Mouse (Mus musculus): ENCODE results near the gene Gm10073. TPM values are rescaled to one million over a fixed set of nuclear protein-coding genes. Genes with fewer than 3 reads are reported as not detected.

Gene Gm10073
- total and polyA plus RNA-seq, 3 experiments = 21.6 to 224 (median 117) TPM

DNA sequence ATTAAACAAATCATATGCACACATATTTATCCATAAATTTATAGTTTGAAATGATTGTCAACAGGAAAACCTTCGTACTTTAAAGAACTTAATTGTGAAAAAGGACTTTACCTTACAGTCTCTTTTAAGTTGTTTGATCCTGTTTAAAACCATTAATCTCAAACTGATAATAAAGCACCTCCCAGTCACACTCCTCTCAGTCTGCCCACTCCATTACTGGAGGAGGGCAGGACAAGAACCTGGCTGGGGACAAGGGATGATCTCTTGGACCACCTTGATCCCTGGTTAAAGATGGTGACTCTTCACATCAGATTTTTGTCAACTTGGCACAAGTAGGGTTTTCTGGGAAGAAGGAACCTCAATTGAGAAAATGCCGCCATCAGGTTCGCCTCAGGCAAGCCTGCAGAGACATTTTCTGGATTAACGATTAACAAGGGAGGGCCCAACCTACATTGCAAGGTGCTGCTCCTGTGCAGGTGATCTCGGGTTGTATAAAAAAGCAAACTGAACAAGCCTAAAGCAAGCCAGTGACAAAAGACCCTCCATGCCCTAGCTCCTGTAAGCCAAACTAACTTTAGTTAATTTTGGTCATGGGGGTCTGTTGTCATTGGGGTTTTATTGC lies 1.6 kb downstream of the Gm10073 start:
- H3K27ac ChIP-seq (ENCODE audit: insufficient read depth, low read depth) = no peak overlapping the region
- no peak for DNase-seq (ENCODE audit: extremely low read depth)

DNA sequence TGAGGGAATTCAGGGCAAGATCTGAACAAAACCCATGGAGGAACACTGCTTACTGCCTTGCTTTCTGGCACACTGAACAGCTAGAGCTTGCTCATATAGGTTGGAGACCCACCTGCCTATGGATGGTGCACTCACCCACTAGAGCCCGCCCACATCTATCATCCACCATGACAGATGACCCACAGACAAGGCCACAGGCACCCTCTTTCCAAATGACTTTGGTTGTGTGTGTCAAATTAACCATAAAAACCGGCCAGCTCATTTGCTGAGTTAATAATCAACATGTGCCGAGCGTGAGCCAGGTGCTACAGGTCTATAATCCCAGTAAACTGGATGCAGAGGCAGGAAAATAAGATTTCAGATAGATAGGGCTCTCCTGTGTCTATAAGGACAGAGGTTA lies 2.9 kb downstream of the Gm10073 start:
- peaks cover 1% of the 10 kb centered on the region for H3K27me3 ChIP-seq (replicated peaks)
- dilution Hi-C loops (cut with MboI; ENCODE audit: extremely low pct_ligation_motif_present, extremely low pct_unique_long_range_greater_than_20kb, low sequenced_read_pairs) = no loop called here

More for the DNA sequence above, 1.6 kb downstream of the Gm10073 start:
- Histone ChIP-seq H3K36me3 (replicated peaks in 1 of 2; ENCODE audit: control insufficient read depth in 1 of 2, insufficient read depth in 1 of 2, low read length in 1 of 2) (no peaks in the 10 kb centered on the region), H3K4me2 (ENCODE audit: insufficient read depth, low read depth, poor library complexity, severe bottlenecking) (no peak overlapping the region), H3K9me3 (replicated peaks; ENCODE audit: low read length) (no peaks in the 10 kb centered on the region), H3K4me3 (replicated peaks in 1 of 3; ENCODE audit: low read depth in 2 of 3, low read length in 2 of 3, poor library complexity in 1 of 3) (no peak overlapping the region), H3K4me1 (ENCODE audit: control insufficient read depth in 1 of 2, insufficient read depth in 2 of 2) (peaks cover 5 to 20% of the 10 kb centered on the region in 2 experiments; a peak in 3 of 4 replicates), H3K27me3 (replicated peaks) (peaks cover 1% of the 10 kb centered on the region), H3K79me2 (replicated peaks; ENCODE audit: control insufficient read depth, extremely low read depth, insufficient read depth, poor library complexity, severe bottlenecking) (no peaks in the 10 kb centered on the region), H3K9ac (ENCODE audit: insufficient read depth, low read depth) (no peak overlapping the region)
- in situ Hi-C loops (cut with MboI; ENCODE audit: low pct_ligation_motif_present, low pct_unique_long_range_greater_than_20kb, low sequenced_read_pairs) = no loop called here
- dilution Hi-C loops (cut with MboI; ENCODE audit: extremely low pct_ligation_motif_present, extremely low pct_unique_long_range_greater_than_20kb, low sequenced_read_pairs) = no loop called here
- TF ChIP-seq TBP (conservative IDR thresholded peaks at IDR 0.05; ENCODE audit: low read depth, low read length) (no peak), IRF4 (IDR thresholded peaks at IDR 0.05; ENCODE audit: low read depth, low read length) (no peak), RAD21 (IDR thresholded peaks at IDR 0.05; ENCODE audit: low read depth, low read length) (no peak), KAT2A (IDR thresholded peaks at IDR 0.05; ENCODE audit: insufficient replicate concordance, low read length) (no peak), RCOR1 (conservative IDR thresholded peaks at IDR 0.05; ENCODE audit: low read depth, low read length) (no peak), UBTF (IDR thresholded peaks at IDR 0.05; ENCODE audit: low read depth, low read length) (no peak), CTCF (conservative IDR thresholded peaks at IDR 0.05 in 1 of 2, IDR thresholded peaks at IDR 0.05 in 1 of 2; ENCODE audit: low read depth in 2 of 2, low read length in 2 of 2) (no peak), CHD1 (IDR thresholded peaks at IDR 0.05; ENCODE audit: low read depth, low read length) (no peak), MYC (IDR thresholded peaks at IDR 0.05; ENCODE audit: low read depth, low read length) (no peak), MAFK (IDR thresholded peaks at IDR 0.05; ENCODE audit: insufficient replicate concordance, low read length) (no peak), EP300 (IDR thresholded peaks at IDR 0.05; ENCODE audit: low read length) (no peak), JUND (conservative IDR thresholded peaks at IDR 0.05; ENCODE audit: low read depth, low read length) (no peak), MAX (IDR thresholded peaks at IDR 0.05; ENCODE audit: low read length) (no peak), PAX5 (IDR thresholded peaks at IDR 0.05; ENCODE audit: low read length) (no peak), USF1 (IDR thresholded peaks at IDR 0.05; ENCODE audit: low read depth, low read length) (no peak)

More for the DNA sequence above, 2.9 kb downstream of the Gm10073 start:
- no peak for DNase-seq (ENCODE audit: extremely low read depth)
- Histone ChIP-seq H3K9me3 (replicated peaks; ENCODE audit: low read length) (no peaks in the 10 kb centered on the region), H3K79me2 (replicated peaks; ENCODE audit: control insufficient read depth, extremely low read depth, insufficient read depth, poor library complexity, severe bottlenecking) (no peaks in the 10 kb centered on the region), H3K4me2 (ENCODE audit: insufficient read depth, low read depth, poor library complexity, severe bottlenecking) (no peak overlapping the region), H3K4me3 (replicated peaks in 1 of 3; ENCODE audit: low read depth in 2 of 3, low read length in 2 of 3, poor library complexity in 1 of 3) (no peak overlapping the region), H3K36me3 (replicated peaks in 1 of 2; ENCODE audit: control insufficient read depth in 1 of 2, insufficient read depth in 1 of 2, low read length in 1 of 2) (no peaks in the 10 kb centered on the region), H3K4me1 (ENCODE audit: control insufficient read depth in 1 of 2, insufficient read depth in 2 of 2) (peaks cover 3 to 16% of the 10 kb centered on the region in 2 experiments; a peak in 2 of 4 replicates), H3K9ac (ENCODE audit: insufficient read depth, low read depth) (no peak overlapping the region), H3K27ac (ENCODE audit: insufficient read depth, low read depth) (no peak overlapping the region)
- in situ Hi-C loops (cut with MboI; ENCODE audit: low pct_ligation_motif_present, low pct_unique_long_range_greater_than_20kb, low sequenced_read_pairs) = no loop called here
- no peak for TF ChIP-seq HCFC1 (IDR thresholded peaks at IDR 0.05; ENCODE audit: low read depth, low read length)
- no peak for TF ChIP-seq JUND (conservative IDR thresholded peaks at IDR 0.05; ENCODE audit: low read depth, low read length)
- TF ChIP-seq MAZ (IDR thresholded peaks at IDR 0.05; ENCODE audit: low read depth, low read length) = no peak
- no peak for TF ChIP-seq PAX5 (IDR thresholded peaks at IDR 0.05; ENCODE audit: low read length)
- no peak for TF ChIP-seq POLR2AphosphoS2 (IDR thresholded peaks at IDR 0.05; ENCODE audit: low read depth, low read length)
- no peak for TF ChIP-seq SMC3 (IDR thresholded peaks at IDR 0.05; ENCODE audit: low read depth, low read length)
- no peak for TF ChIP-seq MXI1 (IDR thresholded peaks at IDR 0.05; ENCODE audit: low read depth, low read length)
- TF ChIP-seq MEF2A (IDR thresholded peaks at IDR 0.05; ENCODE audit: borderline replicate concordance, low read depth, low read length) = no peak
- TF ChIP-seq TBP (conservative IDR thresholded peaks at IDR 0.05; ENCODE audit: low read depth, low read length) = no peak
- TF ChIP-seq CHD1 (IDR thresholded peaks at IDR 0.05; ENCODE audit: low read depth, low read length) = no peak
- no peak for TF ChIP-seq USF1 (IDR thresholded peaks at IDR 0.05; ENCODE audit: low read depth, low read length)
- TF ChIP-seq BHLHE40 (IDR thresholded peaks at IDR 0.05; ENCODE audit: low read depth, low read length) = no peak
- no peak for TF ChIP-seq USF2 (conservative IDR thresholded peaks at IDR 0.05; ENCODE audit: low read depth, low read length)
